Mouse (Mus musculus) testis, adult 2 months (tissue): ENCODE data around the gene Tcta.

Experiments used
- CTCF ChIP-seq: fragments of 200-500 bp; IDR thresholded peaks from 2 replicates; pipeline ENCODE4 v1.5.1; 2012; ENCODE audit warnings: low read depth, mild to moderate bottlenecking, inconsistent platforms, low read length, moderate library complexity; ENCODE audit not compliant: control insufficient read depth, insufficient read depth, insufficient replicate concordance
- POLR2A ChIP-seq: fragments of 200-500 bp; IDR thresholded peaks from 2 replicates; pipeline ENCODE4 v1.6.1; 2012; ENCODE audit warnings: low read depth, mild to moderate bottlenecking, inconsistent platforms, low read length, moderate library complexity; ENCODE audit not compliant: control insufficient read depth

DNA sequence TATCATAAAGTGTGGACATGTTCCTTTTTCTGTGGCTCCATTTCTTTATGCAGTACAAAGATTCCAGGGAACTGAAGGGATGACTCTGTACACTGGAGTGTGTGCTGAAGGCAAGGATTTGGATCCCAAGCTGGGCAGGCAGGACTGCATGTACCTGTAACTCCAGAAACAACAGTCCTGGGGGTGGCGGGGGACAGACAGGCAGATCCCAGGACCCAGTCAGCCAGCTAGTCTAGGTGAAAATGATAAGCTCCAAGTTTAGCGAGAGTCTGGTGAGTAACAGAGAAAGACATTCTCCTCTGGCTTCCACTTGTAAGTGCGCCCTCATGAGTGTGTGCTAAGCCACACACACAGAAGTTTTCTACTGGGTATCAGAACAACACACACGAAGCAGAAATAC lies 45.4 kb downstream of the Tcta start:
- no peak for TF ChIP-seq CTCF
- TF ChIP-seq POLR2A, result no peak
